Mouse (Mus musculus) brain, embryonic 14.5 days (tissue): ENCODE measurements around the gene Plxna1. TPM values are rescaled to one million over a fixed set of nuclear protein-coding genes. Genes with fewer than 3 reads are reported as not detected.

Source experiments
- DNase-seq: peaks from one replicate; pipeline ENCODE4 v3.0.0-alpha.2; 2011; ENCODE audit warnings: low read depth
- CTCF ChIP-seq: fragments of 200-500 bp; IDR thresholded peaks from 2 replicates; pipeline ENCODE4 v1.5.1; 2012; ENCODE audit warnings: inconsistent platforms, mild to moderate bottlenecking, moderate library complexity, borderline replicate concordance; ENCODE audit not compliant: insufficient read depth, insufficient read length; ENCODE audit errors: extremely low read depth
- POLR2A ChIP-seq: fragments of 200-500 bp; IDR thresholded peaks from 2 replicates; pipeline ENCODE4 v1.6.1; 2012; ENCODE audit warnings: mild to moderate bottlenecking, inconsistent platforms, borderline replicate concordance; ENCODE audit not compliant: poor library complexity, insufficient read depth, insufficient read length, severe bottlenecking; ENCODE audit errors: extremely low read depth
- polyA plus RNA-seq: library from polyadenylated mRNA; depleted of rRNA; stranded (reverse); fragments of >200 nt; gene quantifications from 2 replicates; pipeline ENCODE4 v1.2.3, GENCODE M21; 2012

The Plxna1 gene
- polyA plus RNA-seq, 1 experiment: 171 TPM

GRCm38 (mm10) chr6:89389771-89390170 is 27.4 kb upstream of the Plxna1 start:
- TF ChIP-seq CTCF (no peak), POLR2A (no peak)
- no peak for DNase-seq

DNA sequence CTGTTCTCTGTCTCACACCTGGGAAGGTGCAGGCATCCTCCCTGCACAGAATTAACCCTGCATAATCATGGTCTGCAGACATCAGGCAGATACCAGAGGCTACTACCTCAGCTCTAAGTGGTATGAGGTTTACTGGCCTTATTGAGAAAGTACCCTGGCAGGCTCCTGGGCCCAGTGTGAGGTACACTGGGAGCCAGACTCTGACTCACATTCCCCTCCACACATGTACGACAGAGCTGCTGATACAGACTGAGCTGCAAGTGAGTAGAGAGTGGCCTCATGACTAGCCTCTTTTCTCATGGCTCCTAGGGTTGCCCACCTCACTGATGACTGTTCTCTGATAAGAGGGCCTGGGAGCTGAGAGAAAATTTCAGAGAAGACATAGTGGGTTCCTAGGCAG is 24.5 kb upstream of the Plxna1 start:
- DNase-seq: no peak
- no peak for TF ChIP-seq POLR2A
- TF ChIP-seq CTCF: no peak

GRCm38 (mm10) chr6:89384699-89385098 is 22.3 kb upstream of the Plxna1 start:
- no peak for DNase-seq
- TF ChIP-seq CTCF (no peak), POLR2A (no peak)

GRCm38 (mm10) chr6:89381851-89382250 is 19.4 kb upstream of the Plxna1 start:
- no peak for TF ChIP-seq CTCF
- no peak for TF ChIP-seq POLR2A
- DNase-seq: no peak

DNA sequence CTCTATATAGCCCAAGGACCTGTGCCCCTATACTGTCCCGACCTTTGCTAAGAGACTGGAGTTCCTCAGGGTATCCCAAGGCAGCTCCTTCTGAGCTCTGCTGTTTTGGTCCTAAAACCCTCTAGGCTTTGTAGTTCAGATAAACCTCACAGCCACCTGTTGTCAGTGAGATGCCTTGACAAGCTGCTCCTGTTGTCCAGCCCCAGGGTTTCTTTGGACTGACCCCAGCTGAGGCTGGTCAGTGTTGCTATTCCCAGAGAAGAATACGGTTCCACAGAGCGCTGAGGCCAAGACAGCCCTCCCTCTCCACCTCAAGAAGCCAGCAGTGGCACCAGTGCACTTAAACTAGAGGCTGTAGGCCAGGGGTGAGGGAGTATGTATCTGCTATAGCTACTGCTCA is 18.8 kb upstream of the Plxna1 start:
- no peak for DNase-seq
- TF ChIP-seq CTCF (no peak), POLR2A (no peak)

DNA sequence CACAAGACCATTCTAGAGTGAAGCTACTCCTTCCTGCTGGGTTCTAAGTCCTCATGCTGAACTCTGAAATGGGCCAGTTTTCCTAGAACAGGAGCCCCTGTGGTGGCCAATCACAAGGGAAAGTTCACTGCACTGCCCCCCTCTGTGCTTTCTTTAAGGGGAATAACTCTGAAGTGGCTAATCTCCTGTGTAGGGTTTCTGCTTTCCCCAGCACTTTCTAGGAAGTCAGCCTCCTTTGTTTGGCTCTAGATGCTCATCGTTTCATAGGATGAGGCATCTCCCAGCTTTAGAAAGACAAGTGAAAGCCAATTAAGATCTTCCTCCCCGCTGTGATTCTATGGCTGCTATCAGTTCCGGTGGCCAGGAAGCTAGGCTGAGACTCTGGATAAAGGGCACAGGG is 18.3 kb upstream of the Plxna1 start:
- no peak for DNase-seq
- TF ChIP-seq POLR2A (no peak), CTCF (no peak)

GRCm38 (mm10) chr6:89378264-89378663 is 15.8 kb upstream of the Plxna1 start:
- no peak for TF ChIP-seq POLR2A
- no peak for TF ChIP-seq CTCF
- no peak for DNase-seq

DNA sequence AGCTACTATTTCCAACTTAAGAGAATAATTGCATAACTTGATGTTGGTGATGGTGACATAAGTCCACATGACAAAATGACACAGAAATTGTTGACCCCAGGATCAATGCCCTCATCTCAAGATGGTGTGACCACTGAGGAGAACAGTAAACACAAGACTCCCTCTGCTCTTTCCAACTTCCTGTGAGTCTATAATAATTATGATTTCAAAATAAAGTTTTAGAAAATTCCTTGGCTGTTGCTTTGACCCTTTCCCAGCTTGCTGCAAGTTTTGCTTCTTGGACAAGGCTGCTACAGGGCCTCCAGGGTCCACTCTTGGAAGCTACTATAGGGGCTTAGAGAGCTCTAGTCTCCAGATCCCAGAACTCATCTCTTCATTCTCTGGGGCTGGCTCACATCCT is 6.4 kb upstream of the Plxna1 start:
- DNase-seq: no peak
- TF ChIP-seq CTCF: no peak
- no peak for TF ChIP-seq POLR2A

- no peak for TF ChIP-seq CTCF
- no peak for TF ChIP-seq POLR2A
- DNase-seq: no peak
Observed at GRCm38 (mm10) chr6:89364342-89364741, 1.9 kb upstream of the Plxna1 start.

GRCm38 (mm10) chr6:89363107-89363451 is 659 bp upstream of the Plxna1 start:
- DNase-seq: no peak
- TF ChIP-seq CTCF (no peak), POLR2A (no peak)

DNA sequence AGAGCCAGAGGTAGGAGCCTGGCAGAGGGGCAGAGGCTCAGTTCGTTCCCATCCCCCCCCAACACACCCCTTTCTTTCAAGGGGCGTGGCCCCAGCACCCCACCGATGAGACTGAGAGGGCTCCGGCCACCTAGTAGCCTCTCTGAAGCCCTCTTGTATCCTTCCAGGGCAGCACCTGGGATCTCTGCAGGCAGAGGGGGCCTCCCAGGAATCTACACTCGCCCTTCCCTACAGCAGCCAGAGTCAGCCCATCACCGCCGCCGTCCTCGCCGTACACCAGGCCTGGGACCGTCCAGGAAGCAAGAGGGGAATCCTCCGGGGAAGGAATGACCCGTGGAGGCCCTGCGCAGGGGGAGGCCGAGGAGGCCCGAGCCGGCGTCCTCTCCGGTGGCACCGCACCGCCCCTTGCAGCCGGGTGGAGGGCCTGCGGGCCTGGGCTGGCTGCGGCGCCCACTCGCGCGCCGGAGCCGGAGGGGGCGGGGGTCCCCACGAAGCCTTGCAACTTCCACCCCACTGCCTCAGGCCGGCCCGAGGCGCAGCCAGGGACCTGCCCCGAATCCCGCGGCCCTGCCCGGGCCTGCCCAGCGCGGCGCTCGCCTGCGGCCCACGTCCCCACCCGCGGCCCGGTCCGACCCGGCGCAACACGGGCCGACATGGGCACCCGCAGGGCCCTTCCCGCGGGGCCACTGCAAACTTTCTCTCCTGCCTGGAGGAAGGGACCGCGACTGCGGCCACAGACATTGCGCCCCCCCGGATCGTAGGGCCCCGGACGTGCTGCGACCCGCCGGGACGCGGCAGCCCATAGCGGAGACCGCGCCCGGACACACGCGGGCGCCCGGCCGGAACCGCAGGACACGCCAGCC is 771 bp downstream of the Plxna1 start:
- peak; percentile 44 for DNase-seq
- no peak for TF ChIP-seq CTCF
- TF ChIP-seq POLR2A: no peak
